Mouse (Mus musculus) kidney, adult 9 months (tissue): ENCODE results near the gene Abhd12b.
"Not testable (repeated sequence)": the region's sequence is repeated elsewhere in the genome, so short reads cannot be mapped to it uniquely, and the experiment has no call there.

Source experiments
- DNase-seq: peaks from one replicate; pipeline ENCODE4 v3.0.0; 2022

Gene Abhd12b

GRCm38 (mm10) chr12:70140542-70140941 is 13.4 kb upstream of the Abhd12b start:
- no peak for DNase-seq

DNA sequence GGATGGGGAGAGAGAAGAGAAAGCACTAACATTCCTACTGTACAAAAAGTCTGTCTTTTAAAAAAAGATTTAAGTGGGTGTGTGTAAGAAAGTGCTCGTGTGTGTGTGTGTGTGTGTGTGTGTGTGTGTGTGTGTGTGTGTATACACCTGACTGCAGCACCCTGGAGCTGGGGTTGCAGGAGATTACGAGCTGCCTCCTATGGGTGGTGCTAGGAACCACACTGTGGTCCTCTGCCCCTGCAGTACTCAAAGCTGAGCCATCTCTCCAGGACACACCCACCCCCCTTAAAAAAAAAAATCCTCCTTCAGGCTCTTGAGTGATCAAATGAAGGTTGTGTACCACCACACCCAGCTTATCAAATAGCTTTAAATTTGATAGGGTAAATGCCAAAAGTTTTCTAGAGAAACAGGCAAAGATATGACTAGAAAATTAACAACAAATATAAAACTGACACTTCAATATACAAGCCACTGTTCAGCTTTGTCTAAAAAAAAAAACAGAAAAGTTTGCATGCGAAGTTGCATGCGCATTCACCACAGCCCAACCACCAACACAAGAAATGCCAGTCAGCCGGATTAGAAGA is 12.9 kb upstream of the Abhd12b start:
- no peak for DNase-seq

GRCm38 (mm10) chr12:70144106-70144587 is 9.8 kb upstream of the Abhd12b start:
- DNase-seq: peak; percentile 53

DNA sequence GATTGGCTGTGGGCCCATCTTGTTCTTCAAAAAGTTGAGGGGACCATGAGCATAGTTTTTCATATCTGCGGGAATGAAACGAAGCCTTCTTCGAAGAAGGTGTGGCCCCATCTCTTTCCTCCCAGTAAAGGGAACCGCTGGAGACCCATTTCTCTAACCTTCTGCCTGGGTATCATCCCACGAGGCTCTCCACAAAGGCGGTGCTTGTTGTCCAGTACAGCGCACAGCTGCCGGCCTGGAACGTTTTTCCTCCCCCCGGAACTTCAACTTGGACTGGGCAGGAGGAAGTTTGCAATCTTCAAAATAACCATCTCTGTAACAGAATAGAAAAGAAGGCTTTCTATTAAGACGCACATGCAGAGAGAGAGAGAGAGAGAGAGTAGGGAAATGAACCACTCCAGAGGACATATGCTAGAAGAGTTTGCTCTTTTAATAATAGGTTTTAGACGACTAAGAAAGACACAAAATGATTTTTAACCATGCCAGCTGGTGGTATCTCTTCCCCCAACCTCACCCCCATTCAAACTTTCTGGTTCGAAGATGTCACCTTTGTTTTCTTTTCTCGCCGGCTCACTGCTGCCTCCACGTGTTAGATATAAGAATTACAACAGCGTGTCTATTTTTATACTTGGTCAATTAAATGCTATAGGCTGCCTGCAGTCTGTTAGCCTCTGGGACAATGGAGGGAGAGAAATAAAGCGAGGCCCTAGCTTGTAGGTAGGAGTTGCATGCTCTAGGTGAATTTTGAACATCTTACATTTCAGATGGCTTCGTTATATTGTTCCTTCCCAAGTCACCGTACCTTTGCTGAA is 9.1 kb upstream of the Abhd12b start:
- DNase-seq: peak; percentile 70

- DNase-seq: no peak
Observed at GRCm38 (mm10) chr12:70145586-70145985, 8.4 kb upstream of the Abhd12b start.

- no peak for DNase-seq
Observed at GRCm38 (mm10) chr12:70147986-70148630, 5.8 kb upstream of the Abhd12b start.

- no peak for DNase-seq
Observed at GRCm38 (mm10) chr12:70148631-70149265, 5.2 kb upstream of the Abhd12b start.

DNA sequence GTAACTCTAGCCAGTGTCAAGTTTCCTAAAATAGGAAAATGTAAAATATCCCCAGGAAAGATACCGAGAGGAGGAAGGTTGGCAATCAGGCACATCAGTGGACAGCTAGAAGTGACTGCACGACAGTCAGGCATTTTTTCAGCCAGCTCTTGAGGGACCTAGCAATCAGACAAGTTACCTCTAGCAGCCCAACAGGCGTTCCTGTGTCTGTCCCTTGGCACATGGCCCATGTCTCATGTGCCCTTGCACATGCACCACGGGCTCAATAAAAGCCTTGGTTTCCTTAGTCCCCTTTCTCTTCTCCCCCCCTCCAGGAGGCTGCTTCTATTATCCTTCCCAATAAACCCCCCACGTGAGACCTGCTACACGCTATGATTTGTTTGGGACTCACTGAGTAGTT is 2.3 kb downstream of the Abhd12b start:
- DNase-seq: no peak

DNA sequence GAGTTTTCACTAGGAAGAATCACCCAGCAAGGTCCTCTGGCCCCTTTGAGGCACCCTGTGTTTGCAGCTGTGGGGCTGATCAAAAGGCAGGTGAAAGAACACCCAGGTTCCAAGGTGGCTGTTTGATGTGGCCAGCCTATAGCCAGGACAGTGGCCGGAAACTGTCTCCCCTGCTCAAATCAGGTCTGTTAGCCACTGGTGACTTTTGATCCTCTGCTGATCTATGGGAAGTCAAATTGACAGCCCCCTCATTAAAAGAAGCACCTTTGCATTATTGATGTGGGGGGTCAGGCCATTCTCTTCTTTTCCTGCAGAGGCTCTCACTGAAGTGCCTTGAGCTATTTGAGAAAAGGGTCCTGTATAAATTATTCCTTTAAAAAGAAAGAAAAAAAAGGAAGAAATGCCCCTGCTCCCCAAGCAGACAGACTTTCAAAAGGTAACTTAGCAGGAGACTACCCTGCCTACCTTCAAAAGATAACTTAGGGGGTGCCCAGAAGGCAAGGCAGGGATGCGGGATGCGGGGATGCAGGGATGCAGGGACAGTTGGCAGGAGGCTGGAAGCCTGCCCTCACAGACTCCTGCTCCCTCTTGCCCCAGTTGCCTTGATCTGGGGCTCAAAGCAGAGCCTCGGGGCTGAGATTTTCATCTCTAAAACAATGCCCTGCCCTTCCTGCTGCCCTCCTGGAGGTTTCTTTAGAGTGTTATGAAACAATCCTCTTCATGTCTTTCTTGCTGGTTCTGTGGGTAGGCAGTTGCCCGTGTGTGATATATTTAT is 3.5 kb downstream of the Abhd12b start:
- DNase-seq: no peak

DNA sequence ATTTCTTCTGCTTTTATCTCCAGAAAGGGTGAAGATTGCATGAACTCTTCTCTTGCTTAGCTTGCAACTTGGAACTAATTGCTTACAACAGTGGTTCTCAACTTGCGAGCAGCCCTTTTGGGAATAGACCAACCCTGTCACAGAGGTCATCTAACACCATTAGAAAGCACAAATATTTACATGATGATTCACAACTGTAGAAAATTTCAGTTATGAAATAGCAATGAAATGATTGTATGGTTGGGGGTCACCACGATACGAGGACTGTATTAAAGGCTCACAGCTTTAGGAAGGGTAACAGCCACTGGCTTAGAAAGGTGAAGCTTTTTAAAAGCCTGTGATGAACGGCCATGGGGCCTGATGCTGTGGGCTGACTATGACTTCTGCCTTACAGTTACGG is 7.1 kb downstream of the Abhd12b start:
- no peak for DNase-seq

GRCm38 (mm10) chr12:70164741-70165140 is 10.8 kb downstream of the Abhd12b start:
- no peak for DNase-seq

DNA sequence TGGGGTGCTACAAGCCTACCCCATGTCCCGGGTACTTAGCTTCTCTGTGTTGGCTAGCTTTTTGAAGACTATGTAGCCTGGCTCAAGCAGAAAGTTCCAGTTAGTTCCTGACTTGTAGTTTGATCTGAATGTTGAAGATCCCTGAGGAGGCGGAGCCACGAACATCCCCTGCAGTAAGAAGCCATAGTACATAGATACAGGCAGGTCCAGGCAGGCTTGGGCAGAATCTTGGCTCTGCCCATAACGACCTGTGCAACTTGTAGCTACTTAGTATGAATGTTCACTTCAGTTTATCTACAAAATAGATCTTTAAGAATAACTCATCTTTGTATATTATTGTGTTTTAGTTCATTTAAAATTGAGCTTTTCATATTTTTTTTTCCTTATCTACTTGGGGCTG is 14.0 kb downstream of the Abhd12b start:
- no peak for DNase-seq

GRCm38 (mm10) chr12:70169969-70170368 is 16.0 kb downstream of the Abhd12b start:
- DNase-seq: no peak

GRCm38 (mm10) chr12:70183507-70183906 is 29.6 kb downstream of the Abhd12b start:
- DNase-seq: not testable (repeated sequence)

DNA sequence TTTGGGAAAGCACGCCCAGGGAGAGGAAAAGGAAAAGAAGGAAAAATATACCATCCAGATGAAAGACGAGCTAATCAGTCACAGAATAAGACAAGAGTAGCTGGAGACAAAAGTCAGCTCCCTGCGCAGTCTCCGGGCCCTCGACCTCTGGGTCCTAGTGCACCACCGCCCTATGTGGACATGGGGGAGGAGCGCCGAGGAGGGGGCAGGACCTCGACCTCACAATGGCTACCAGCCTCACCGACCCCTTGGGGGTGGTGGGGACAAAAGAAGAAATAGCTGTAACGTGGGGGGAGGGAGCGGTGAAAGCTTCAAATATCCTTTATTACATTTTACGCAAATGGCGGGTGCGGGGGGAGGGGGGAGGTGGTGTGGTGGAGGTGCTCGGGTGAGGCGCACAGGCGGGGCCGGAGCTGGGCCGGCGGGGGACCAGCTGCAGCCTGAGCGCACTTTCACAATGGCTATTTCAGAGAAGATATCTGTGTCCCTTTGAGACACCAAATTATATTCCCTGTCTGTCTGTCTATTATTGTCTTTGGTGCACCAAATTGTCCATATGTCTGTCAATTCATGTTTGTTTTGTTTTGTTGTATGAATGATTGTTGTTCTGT is 30.3 kb downstream of the Abhd12b start:
- no peak for DNase-seq

DNA sequence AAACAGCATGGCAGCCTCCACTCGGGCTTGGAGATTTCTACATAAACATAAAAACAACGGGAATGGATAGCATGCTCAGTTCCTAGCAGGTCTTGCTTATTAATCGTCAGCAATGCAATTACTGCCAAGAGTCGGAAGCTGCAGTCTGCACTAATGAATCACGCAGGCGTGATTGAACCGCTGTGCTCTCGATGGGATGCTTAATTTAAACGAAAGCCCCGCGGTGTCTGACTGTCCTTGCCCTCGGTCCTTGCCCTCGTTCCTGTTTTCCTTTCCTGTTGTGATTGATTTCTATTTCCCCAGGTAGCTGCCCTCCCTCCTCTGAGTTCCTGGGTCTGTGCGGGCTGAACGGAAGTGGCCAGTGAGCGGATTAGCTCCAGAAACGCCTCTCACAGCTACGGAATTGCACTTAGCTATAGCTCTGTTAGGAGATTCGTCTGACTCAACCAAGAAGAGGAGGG is 38.4 kb downstream of the Abhd12b start:
- no peak for DNase-seq

DNA sequence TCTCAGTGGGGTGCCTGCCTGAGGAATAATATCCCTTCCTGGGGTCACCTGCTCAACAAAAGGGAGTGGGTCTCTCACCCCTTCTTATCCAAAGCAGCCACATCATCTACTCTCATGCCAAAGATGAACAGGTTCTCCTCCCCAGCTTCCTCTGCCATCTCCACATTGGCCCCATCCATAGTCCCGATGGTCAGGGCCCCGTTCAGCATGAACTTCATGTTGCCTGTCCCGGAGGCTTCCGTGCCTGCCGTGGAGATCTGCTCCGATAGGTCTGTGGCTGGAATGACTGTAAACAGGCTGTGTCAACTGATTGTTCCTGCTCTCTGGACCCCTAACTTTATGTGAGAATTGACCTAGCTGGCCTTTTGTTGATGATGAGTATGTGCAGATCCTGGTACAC is 41.5 kb downstream of the Abhd12b start:
- DNase-seq: no peak

GRCm38 (mm10) chr12:70196341-70196740 is 42.4 kb downstream of the Abhd12b start:
- DNase-seq: no peak

GRCm38 (mm10) chr12:70201926-70202529 is 48.1 kb downstream of the Abhd12b start:
- DNase-seq: no peak

DNA sequence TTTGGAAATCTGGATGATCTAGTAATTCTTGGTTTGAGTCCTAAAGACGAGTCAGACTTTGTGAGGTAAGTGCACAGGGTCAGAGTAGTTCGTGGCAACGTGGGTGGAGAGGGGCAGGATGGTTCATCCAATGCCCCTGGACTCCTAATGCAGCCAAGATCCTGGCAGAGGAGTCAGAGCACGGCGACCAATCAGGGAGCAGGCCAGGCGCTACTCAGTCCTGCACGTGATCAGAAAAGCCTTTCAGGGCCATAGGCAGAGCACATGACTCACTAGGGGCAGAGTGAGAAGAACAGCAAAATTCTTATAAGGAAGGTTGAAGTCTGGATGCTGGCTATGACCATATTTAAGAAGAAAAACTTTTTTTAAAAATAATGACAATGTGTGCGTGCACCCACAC is 50.5 kb downstream of the Abhd12b start:
- DNase-seq: no peak

GRCm38 (mm10) chr12:70208214-70208613 is 54.3 kb downstream of the Abhd12b start:
- DNase-seq: no peak

DNA sequence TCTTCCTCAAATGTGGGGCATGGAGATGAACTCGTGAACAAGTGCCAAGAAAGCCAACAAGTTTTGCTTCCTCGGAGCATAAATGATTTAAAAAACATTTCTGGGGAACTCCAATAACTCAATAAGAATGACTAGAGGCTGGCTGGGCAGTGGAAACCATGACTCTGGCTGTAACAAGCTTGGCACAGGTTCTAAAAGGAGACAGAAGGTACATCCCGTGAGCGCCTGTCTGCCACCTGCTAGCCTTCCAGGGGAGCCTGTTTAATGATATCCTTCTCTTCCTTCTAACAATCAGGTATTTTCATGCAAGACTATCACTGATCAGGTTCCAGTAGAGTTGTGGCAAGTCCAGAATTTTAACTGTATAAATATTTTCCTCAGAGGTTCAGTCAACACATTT is 58.6 kb downstream of the Abhd12b start:
- DNase-seq: no peak
